Mouse (Mus musculus) left cerebral cortex, adult 2 months (tissue): ENCODE results near the gene Tiam1. TPM values are rescaled to one million over a fixed set of nuclear protein-coding genes. Genes with fewer than 3 reads are reported as not detected.

Source experiments
- DNase-seq, 2 experiments: peaks; one replicate each; pipeline ENCODE4 v3.0.0; 2021 to 2022; ENCODE audit warnings: low spot score in 2 of 2, mixed read lengths in 1 of 2; ENCODE audit errors: extremely low spot score in 1 of 2
- H3K27ac ChIP-seq: fragments of 200-600 bp; 2 replicates; pipeline ENCODE4 v1.8.1; 2022
- H3K4me3 ChIP-seq: fragments of 200-600 bp; 2 replicates; pipeline ENCODE4 v1.8.1; 2022
- CTCF ChIP-seq: fragments of 200-600 bp; IDR thresholded peaks from 2 replicates; pipeline ENCODE4 v1.8.1; 2022; ENCODE audit warnings: antibody characterized with exemption, mild to moderate bottlenecking, moderate library complexity
- intact Hi-C: fragments of 180-260 bp; cut with DNase I; formaldehyde crosslinking; loops from one replicate; pipeline ENCODE4 v1.15.1; 2025
- total RNA-seq, 2 experiments: library from RNA; stranded (reverse); gene quantifications; 2 replicates each; pipeline ENCODE4 v1.2.3; 2021

The Tiam1 gene
- total RNA-seq, 2 experiments from 2014 or later = 107 to 120 TPM

DNA sequence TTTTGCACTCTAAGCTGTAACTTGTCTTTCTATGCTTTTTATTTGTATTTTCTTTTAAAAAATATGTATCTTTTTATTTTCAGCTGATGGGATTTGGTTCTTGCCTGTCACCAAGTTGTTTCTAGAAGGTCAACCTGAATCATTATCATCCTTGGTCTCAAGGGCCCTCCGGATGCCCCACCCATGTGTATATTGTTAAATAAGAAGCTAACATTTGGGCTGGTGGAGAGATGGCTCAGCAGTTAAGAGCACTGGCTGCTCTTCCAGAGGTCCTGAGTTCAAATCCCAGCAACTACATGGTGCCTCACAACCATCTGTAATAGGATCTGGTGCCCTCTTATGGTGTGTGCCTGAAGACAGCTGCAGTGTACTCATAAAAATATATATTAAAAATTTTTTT, 27.1 kb upstream of the Tiam1 start:
- intact Hi-C loops = no loop called here
- no peak overlapping the region for H3K4me3 ChIP-seq
- TF ChIP-seq CTCF = no peak
- no peak for DNase-seq
- peak overlapping the region; percentile 78 for H3K27ac ChIP-seq

DNA sequence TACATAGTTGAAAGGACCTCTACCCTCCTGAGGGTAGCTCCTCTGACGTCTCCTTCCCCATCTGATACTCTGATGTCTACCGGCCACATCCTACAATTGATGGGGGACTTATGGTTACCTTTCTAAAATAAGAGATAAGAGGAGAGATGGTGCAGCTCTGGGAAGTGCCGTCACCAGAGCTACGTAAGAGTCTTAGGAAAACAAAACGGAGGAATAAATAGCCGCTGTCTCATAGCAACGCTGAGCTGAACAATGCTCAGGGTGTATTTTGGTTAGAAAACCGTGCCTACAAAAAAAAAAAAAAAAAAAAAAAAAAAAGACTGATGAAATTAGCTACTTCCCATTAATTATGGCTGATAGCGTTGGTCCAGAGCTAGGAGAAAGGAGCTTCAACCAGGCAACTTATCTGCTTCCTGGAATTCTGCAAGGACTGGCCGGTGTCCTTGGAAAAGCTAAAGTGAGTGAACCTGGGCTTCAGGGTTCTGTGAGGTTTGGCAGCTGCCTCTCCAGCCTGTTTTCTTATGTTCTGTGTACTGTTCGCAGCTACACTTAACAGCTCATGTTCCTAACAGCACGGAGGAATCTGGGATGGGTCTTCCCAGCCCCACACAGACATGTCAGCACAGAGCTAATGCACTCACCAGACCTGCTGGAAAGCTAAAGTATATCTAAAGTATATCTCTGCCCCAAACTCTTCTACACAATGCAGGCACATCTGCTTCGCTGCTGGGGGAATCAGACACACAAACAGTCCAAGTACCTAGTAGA, 26.5 kb upstream of the Tiam1 start:
- no peak for DNase-seq
- Histone ChIP-seq H3K4me3 (no peak overlapping the region), H3K27ac (peak overlapping the region; percentile 78)
- TF ChIP-seq CTCF = no peak
- intact Hi-C loops = loop anchor here (5.0 kb wide), 2 partner anchors 123 to 398 kb away; no protein-coding TSS in a partner anchor

DNA sequence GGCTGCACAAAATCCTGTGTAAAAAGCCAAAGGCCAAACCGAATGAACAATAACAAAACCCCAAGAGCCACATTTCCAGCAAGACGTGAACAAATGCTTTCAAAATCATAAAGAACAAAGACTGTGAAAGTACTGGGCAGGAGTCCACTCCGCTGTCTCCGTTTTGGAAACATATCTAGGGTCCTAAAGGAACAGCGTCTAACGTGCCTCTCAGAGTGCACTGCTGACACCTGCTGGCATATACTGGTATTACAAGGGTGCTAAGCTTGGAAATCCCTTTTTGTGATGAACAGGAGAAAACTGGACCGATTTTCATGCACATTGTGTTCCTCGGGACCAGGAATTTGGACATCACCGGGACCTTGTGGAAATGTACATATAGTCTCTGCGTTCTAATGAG, 24.1 kb upstream of the Tiam1 start:
- H3K27ac ChIP-seq = no peak overlapping the region
- peak; percentile 99 for TF ChIP-seq CTCF
- peak; percentile 69 to 82 for DNase-seq
- intact Hi-C loops = loop anchor here (1.0 to 5.0 kb wide), 4 partner anchors 120 to 395 kb away; no protein-coding TSS in a partner anchor
- H3K4me3 ChIP-seq = no peak overlapping the region

DNA sequence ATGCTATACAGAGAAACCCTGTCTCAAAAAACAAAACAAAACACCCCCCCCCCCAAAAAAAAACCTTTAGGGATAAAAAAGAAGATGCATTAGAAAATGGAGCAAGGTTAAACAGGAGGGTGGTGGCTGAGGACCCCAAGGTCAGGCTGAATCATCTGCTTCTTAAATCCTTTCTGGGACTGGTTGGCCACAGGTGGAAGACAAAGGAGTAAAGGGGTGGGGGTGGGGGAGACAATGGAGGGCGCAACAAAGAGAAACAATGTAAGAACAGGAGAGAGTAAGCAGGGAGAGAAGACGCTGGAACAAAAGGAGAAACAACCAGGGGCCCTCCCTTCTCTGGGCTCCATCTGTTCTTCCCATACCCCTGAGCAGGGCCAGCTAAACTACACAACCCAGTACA, 21.9 kb upstream of the Tiam1 start:
- TF ChIP-seq CTCF = no peak
- DNase-seq = no peak
- H3K4me3 ChIP-seq = no peak overlapping the region
- intact Hi-C loops = loop anchor here (5.0 kb wide), 2 partner anchors 118 to 393 kb away; no protein-coding TSS in a partner anchor
- H3K27ac ChIP-seq = no peak overlapping the region

DNA sequence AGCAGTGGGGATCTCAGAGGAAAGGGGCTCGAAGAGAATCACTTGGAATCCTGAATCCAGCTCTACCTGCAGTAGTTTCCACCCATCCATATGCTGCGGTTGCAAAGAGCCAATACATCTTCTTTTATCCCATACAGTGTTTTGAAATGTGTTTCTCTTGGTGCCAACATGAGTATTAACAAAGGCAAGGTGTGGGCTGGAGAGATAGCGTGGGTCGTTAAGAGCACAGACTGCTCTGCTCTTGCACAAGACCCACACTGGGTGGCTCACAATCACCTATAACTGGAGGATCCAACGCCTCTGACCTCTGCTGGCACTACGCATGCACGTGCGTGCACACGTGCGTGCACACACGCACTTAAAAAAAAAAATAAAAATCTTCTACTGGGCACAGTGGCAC, 21.4 kb upstream of the Tiam1 start:
- Histone ChIP-seq H3K27ac (no peak overlapping the region), H3K4me3 (no peak overlapping the region)
- DNase-seq = no peak
- no peak for TF ChIP-seq CTCF
- intact Hi-C loops = loop anchor here (5.0 kb wide), 2 partner anchors 118 to 393 kb away; no protein-coding TSS in a partner anchor

DNA sequence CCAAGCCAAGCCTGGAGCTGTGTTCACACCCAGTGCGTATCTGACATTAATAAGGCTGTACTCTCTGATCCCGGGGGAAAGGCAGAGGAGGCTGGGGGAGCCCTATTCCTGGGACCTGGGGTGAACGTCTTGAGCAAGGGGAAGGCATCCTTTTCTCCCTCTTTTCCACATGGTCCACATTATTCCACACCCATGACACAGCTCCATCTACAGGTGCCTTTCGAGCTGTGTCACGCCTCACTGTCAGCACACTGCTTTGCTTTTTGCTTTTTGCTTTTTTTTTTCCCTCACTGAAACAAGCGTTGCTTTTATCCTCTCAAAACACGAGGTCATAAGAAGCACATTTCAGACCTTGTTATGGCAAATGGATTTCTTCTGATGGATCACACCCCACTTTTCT, 11.5 kb upstream of the Tiam1 start:
- no peak for DNase-seq
- intact Hi-C loops = no loop called here
- peak; percentile 35; the same call in 1 of the 2 replicates for TF ChIP-seq CTCF

DNA sequence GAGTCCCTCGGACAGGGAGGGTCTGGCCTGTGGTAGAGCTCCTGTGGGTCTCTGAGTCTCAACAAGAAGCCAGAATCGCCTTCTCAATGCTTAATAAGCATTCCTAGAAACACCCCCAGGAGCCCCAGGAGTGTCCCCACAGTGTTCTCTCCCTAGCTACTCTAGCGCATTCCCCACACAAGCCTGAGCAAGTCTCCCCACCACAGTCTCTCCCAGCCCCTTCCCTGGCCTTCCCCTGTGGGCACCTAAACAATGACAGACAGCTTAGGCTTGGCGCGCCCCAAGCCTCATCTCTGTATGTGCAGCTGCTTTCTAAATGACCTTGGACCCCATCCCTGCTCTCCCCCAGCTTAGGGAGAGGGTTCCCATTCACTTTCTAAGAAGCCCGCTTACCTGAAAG, 7.3 kb upstream of the Tiam1 start:
- H3K4me3 ChIP-seq = no peak overlapping the region
- no peak for DNase-seq
- intact Hi-C loops = no loop called here
- no peak for TF ChIP-seq CTCF
- H3K27ac ChIP-seq = no peak overlapping the region

More for the DNA sequence above, 11.5 kb upstream of the Tiam1 start:
- H3K4me3 ChIP-seq = no peak overlapping the region
- no peak overlapping the region for H3K27ac ChIP-seq

DNA sequence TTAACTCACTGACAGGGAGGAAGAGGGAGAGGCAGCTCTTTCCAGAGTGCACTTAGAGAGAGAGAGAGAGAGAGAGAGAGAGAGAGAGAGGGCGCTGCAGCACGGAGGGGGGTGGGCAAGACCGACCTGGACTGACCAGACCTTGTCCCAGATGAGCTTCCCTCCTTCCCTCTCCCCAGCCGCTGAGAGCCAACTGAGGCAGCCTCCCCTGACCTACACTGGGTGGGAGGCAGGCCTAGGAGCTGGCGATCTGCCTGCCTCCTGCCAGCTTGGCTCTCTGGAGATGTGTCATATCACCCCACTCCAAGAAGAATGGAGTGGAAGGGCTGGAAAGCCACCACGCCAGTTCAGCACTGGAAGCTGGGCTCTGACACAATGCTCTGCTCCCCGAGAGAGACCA, 6.6 kb upstream of the Tiam1 start:
- intact Hi-C loops = no loop called here
- no peak for DNase-seq
- no peak for TF ChIP-seq CTCF
- Histone ChIP-seq H3K27ac (no peak overlapping the region), H3K4me3 (no peak overlapping the region)

DNA sequence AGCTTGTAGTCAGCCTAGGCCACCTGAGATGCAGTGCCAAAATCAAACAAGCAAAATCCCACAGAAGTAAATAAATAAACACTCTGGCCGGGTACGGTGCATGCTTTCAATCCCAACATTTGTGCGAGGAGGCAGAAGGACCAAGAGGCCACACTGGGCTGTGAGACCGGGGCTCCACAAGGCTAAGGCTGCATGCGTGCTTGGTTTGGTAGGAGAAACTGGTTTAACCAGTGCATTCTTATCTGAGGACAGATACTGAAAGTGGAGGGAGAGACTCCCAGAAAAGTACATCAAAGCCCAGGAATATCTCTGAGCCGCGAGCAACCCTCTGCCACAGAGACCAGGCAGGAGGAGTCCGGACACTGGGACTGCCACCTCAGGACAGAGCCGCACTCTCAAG, 5.8 kb upstream of the Tiam1 start:
- no peak for TF ChIP-seq CTCF
- intact Hi-C loops = no loop called here

DNA sequence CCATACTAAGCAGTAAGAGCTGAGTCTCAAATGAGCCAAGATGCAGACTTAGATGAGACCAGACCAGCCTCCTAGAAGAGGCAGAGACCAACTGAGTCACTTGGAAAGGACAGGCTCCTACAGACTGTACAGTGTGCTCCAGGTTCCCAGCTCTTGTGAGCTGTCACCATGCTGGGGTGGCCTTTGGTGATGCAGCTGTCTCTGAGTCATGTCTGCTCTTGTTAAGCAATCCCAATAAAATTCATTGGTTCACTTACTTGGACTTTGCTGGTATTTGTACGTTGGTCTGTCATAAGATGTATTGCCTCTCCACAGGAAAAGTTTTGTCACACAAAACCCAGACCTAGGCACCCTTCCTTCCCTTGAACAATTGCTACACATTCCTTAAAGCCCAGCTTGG, 1.7 kb upstream of the Tiam1 start:
- no peak overlapping the region for H3K4me3 ChIP-seq
- H3K27ac ChIP-seq = no peak overlapping the region
- no peak for TF ChIP-seq CTCF
- intact Hi-C loops = no loop called here
- no peak for DNase-seq

More for the DNA sequence above, 5.8 kb upstream of the Tiam1 start:
- Histone ChIP-seq H3K4me3 (no peak overlapping the region), H3K27ac (no peak overlapping the region)
- no peak for DNase-seq

DNA sequence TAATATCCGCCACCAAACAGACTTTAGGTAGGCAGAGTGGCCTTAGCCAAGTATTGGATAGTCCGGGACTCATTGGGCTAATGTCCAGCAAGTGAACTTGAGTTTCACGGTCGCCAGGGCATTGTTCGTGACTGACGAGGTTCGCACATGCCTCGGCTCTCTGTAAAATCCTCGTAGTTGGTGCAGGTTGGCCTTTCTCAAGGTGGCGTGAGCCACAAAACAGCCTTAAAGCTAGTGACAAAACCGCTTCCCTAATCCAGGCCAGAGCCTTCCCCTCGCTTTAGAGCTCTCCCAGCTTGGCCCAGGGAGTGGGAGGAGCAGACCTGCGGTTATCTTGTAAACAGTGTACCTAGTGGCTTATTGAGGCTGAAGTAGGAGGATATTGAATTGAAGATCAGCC, 972 bp upstream of the Tiam1 start:
- intact Hi-C loops = no loop called here
- TF ChIP-seq CTCF = no peak
- Histone ChIP-seq H3K4me3 (peak overlapping the region; percentile 66), H3K27ac (no peak overlapping the region)
- DNase-seq = no peak

DNA sequence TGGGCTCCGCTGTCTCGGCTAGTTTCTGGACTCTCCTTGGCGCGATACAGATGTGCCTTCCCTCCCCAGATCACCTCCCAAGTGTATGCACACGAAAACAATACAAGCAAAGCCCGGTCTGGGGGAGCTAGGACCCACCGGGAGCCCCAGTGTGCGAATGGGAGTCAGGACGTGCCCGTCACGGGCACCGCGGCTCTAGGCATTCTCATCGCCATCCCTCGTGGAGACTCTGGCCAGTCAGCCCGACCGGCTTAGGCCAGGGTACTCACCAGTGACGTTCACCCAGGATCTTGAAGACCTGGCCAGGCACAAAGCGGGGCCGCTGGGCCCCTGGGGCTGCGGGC, 181 bp downstream of the Tiam1 start:
- TF ChIP-seq CTCF = no peak
- no peak for DNase-seq
- intact Hi-C loops = no loop called here
- Histone ChIP-seq H3K4me3 (peak overlapping the region; percentile 66), H3K27ac (peak overlapping the region; percentile 72)
